Mouse (Mus musculus) heart, adult 2 months (tissue): ENCODE results near the gene Trak2.

Experiments
- CTCF ChIP-seq: fragments of 200-600 bp; IDR thresholded peaks from 2 replicates; pipeline ENCODE4 v1.8.1; 2022; ENCODE audit warnings: antibody characterized with exemption, mild to moderate bottlenecking, moderate library complexity
- EP300 ChIP-seq: fragments of 200-500 bp; IDR thresholded peaks from 2 replicates; pipeline ENCODE4 v1.6.1; 2011; ENCODE audit warnings: low read depth, low read length, control low read depth; ENCODE audit not compliant: insufficient read depth

DNA sequence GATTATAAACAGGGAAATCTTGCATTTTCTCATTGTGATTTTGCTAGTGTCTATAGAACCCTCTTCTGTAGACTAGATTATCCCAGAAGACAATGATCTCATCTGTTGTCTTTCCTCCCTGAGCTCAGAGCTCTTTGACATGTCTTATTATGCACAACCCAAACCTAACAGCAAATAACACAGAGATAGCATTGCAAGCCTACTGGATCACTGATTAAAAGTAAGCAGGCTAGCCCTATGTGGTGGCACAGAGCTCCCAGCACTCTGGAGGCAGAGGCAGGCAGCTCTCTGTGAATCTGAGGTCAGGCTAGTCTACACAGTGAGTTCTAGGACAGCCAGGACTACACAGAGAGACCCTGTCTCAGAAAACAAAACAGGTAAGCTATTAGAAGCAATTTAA, 10.4 kb downstream of the Trak2 start:
- no peak for TF ChIP-seq EP300
- no peak for TF ChIP-seq CTCF
